Mouse (Mus musculus): Measurements from ENCODE around the gene Safb. TPM values are rescaled to one million over a fixed set of nuclear protein-coding genes. Genes with fewer than 3 reads are reported as not detected.

The Safb gene
- polyA plus RNA-seq, 1 experiment from 2014 or later, result 36.3 TPM

- WGBS (ENCODE audit: insufficient replicate concordance), result 92% methylated on average over 4 of the region's 4 CpGs
- ATAC-seq (ENCODE audit: insufficient read depth), result no peak
- Histone ChIP-seq H3K4me2 (no peak overlapping the region), H3K27ac (replicated peaks) (no peak overlapping the region), H3K9ac (no peak overlapping the region), H3K4me3 (replicated peaks) (no peak overlapping the region), H3K9me3 (replicated peaks) (no peaks in the 10 kb centered on the region), H3K36me3 (replicated peaks) (peaks cover 78% of the 10 kb centered on the region), H3K4me1 (replicated peaks) (peaks cover 43% of the 10 kb centered on the region), H3K27me3 (no peaks in the 10 kb centered on the region)
These were observed 4.3 kb downstream of the Safb start for GRCm38 (mm10) chr17:56588921-56589320.

DNA sequence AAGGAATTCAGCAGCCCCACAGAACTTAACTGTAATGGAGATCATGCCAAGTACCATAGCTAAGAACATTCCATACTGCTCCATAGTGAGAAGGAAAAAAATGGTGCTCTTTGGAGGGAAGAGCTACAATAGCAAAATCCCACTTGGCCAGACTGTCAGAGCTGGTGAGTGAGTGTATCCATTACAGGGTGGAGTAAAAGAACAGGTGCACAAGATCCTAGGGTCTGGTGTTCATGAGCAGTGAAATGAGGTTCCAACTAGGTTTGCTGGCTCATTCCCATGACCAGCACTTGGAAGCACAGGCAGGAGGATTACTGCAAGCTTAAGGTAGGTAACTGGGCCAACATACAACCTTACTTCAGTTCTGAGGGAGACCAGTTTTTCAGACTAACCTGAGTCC is 7.9 kb downstream of the Safb start:
- H3K4me1 ChIP-seq (replicated peaks), result peaks cover 23% of the 10 kb centered on the region
- peaks cover 100% of the 10 kb centered on the region for H3K36me3 ChIP-seq (replicated peaks)
- no peak for ATAC-seq (ENCODE audit: insufficient read depth)
- H3K9me3 ChIP-seq (replicated peaks), result no peaks in the 10 kb centered on the region
- H3K27ac ChIP-seq (replicated peaks), result no peak overlapping the region
- no peak overlapping the region for H3K4me2 ChIP-seq
- no peak overlapping the region for H3K4me3 ChIP-seq (replicated peaks)
- no peaks in the 10 kb centered on the region for H3K27me3 ChIP-seq
- H3K9ac ChIP-seq, result no peak overlapping the region

DNA sequence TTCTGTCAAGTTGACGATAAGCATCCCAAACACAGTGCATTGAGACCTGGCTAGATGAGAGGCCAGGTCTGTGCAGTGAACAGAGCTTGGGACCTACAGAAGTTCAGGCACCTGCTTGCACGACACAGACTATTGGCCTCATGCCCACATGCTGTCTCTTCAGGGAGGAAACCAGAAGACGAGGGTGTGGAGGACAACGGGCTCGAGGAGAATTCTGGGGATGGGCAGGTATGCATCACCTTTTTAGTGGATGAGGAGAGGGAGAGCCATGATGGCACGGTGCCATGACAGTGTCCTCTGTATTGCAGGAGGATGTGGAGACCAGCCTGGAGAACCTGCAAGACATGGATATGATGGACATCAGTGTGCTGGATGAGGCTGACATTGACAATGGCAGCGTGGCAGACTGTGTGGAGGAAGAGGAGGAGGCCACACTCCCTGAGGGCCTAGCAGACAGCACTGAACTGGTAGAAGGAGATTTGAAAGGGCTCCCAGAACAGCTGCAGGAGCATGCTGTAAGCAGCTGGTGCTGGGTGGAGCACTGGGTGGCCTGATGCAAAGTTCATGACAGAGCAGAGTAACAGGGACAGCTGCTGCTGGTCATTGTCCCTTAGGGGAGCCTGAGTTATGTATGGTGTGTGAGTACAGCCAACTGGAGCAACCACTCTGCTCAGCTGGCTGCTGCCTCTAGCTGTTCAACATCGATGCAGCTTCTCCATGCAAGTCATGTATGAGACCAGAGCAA is 9.1 kb downstream of the Safb start:
- Histone ChIP-seq H3K4me1 (replicated peaks) (peaks cover 14% of the 10 kb centered on the region; the same call in 1 of the 2 replicates), H3K9ac (no peak overlapping the region), H3K27me3 (no peaks in the 10 kb centered on the region), H3K4me2 (no peak overlapping the region), H3K36me3 (replicated peaks) (peaks cover 97% of the 10 kb centered on the region), H3K27ac (replicated peaks) (no peak overlapping the region), H3K4me3 (replicated peaks) (no peak overlapping the region), H3K9me3 (replicated peaks) (no peaks in the 10 kb centered on the region)
- WGBS (ENCODE audit: insufficient replicate concordance), result 87% methylated on average over 8 of the region's 8 CpGs
- ATAC-seq (ENCODE audit: insufficient read depth), result no peak

GRCm38 (mm10) chr17:56603186-56604069 is 18.8 kb downstream of the Safb start:
- no peak for ATAC-seq (ENCODE audit: insufficient read depth)
- H3K4me1 ChIP-seq (replicated peaks), result peaks cover 10% of the 10 kb centered on the region
- no peak overlapping the region for H3K4me2 ChIP-seq
- no peak overlapping the region for H3K4me3 ChIP-seq (replicated peaks)
- H3K9me3 ChIP-seq (replicated peaks), result no peaks in the 10 kb centered on the region
- no peak overlapping the region for H3K9ac ChIP-seq
- H3K36me3 ChIP-seq (replicated peaks), result peaks cover 89% of the 10 kb centered on the region
- WGBS (ENCODE audit: insufficient replicate concordance), result 95% methylated on average over 28 of the region's 28 CpGs
- no peak overlapping the region for H3K27ac ChIP-seq (replicated peaks)
- no peaks in the 10 kb centered on the region for H3K27me3 ChIP-seq

- peaks cover 16% of the 10 kb centered on the region for H3K4me1 ChIP-seq (replicated peaks)
- H3K27ac ChIP-seq (replicated peaks), result no peak overlapping the region
- no peak overlapping the region for H3K4me2 ChIP-seq
- no peaks in the 10 kb centered on the region for H3K27me3 ChIP-seq
- ATAC-seq (ENCODE audit: insufficient read depth), result no peak
- no peaks in the 10 kb centered on the region for H3K9me3 ChIP-seq (replicated peaks)
- no peak overlapping the region for H3K4me3 ChIP-seq (replicated peaks)
- no peak overlapping the region for H3K9ac ChIP-seq
- WGBS (ENCODE audit: insufficient replicate concordance), result 86% methylated on average over 9 of the region's 9 CpGs
- H3K36me3 ChIP-seq (replicated peaks), result peaks cover 89% of the 10 kb centered on the region
These were observed 19.4 kb downstream of the Safb start for GRCm38 (mm10) chr17:56604070-56604380.

- Histone ChIP-seq H3K27me3 (no peaks in the 10 kb centered on the region), H3K4me1 (replicated peaks) (peaks cover 19% of the 10 kb centered on the region), H3K36me3 (replicated peaks) (peaks cover 86% of the 10 kb centered on the region), H3K4me3 (replicated peaks) (no peak overlapping the region), H3K27ac (replicated peaks) (no peak overlapping the region), H3K9me3 (replicated peaks) (no peaks in the 10 kb centered on the region), H3K9ac (no peak overlapping the region), H3K4me2 (no peak overlapping the region)
- WGBS (ENCODE audit: insufficient replicate concordance), result 85% methylated on average over 3 of the region's 3 CpGs
- no peak for ATAC-seq (ENCODE audit: insufficient read depth)
These were observed 19.8 kb downstream of the Safb start for GRCm38 (mm10) chr17:56604422-56604821.

DNA sequence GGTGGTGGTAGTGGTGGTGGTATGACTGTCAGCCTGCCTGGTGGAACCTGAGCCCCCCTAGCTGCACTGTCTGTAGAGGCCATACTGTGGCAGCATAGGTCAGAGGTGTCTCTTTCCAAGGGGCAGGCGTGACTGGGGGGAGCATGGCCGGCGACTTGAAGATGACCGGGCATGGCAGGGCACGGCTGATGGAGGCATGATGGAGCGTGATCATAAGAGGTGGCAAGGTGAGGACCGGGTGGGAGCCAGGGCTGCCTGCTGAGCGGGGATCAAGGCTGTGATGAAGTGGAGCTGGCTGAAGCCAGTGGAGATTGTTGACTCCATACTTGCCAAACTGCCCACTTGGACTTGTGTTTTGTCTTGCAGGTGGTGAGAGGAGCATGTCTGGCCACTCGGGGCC is 20.8 kb downstream of the Safb start:
- ATAC-seq (ENCODE audit: insufficient read depth), result no peak
- no peak overlapping the region for H3K4me2 ChIP-seq
- H3K27me3 ChIP-seq, result no peaks in the 10 kb centered on the region
- peaks cover 25% of the 10 kb centered on the region for H3K4me1 ChIP-seq (replicated peaks)
- peaks cover 76% of the 10 kb centered on the region for H3K36me3 ChIP-seq (replicated peaks)
- 89% methylated on average over 9 of the region's 9 CpGs for WGBS (ENCODE audit: insufficient replicate concordance)
- no peak overlapping the region for H3K4me3 ChIP-seq (replicated peaks)
- H3K27ac ChIP-seq (replicated peaks), result no peak overlapping the region
- no peak overlapping the region for H3K9ac ChIP-seq
- H3K9me3 ChIP-seq (replicated peaks), result no peaks in the 10 kb centered on the region

DNA sequence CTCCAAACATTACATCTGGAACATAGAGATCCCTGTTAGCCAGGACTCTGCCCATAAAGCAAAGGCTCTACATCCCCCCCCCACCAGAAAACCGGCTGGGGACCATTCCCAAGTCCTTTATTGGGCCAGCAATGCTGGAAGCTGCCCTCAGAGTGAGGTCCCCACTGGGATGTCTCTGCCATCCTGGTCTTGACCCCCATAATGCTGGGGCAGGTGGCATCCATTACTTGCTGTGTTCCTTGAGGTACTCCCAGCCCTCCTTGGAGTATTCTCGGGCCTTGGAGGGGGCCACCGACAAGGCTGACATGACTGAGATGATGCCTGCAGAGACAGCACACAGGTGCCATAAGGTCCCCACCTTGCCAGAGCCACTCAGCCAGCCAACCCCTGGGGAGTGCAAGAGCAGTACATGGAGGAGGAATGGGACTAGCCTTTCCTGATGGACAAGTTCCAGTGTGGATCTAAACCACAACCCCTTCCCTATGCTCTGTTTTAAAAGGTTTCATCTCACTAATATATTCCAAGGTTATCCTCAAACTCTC is 23.0 kb downstream of the Safb start:
- H3K4me3 ChIP-seq (replicated peaks), result no peak overlapping the region
- peaks cover 46% of the 10 kb centered on the region for H3K4me1 ChIP-seq (replicated peaks)
- 70% methylated on average over 3 of the region's 3 CpGs for WGBS (ENCODE audit: insufficient replicate concordance)
- peak overlapping the region; percentile 74; the same call in 1 of the 2 replicates for H3K4me2 ChIP-seq
- H3K27me3 ChIP-seq, result no peaks in the 10 kb centered on the region
- H3K9me3 ChIP-seq (replicated peaks), result no peaks in the 10 kb centered on the region
- no peak overlapping the region for H3K27ac ChIP-seq (replicated peaks)
- H3K9ac ChIP-seq, result no peak overlapping the region
- no peak for ATAC-seq (ENCODE audit: insufficient read depth)
- H3K36me3 ChIP-seq (replicated peaks), result peaks cover 54% of the 10 kb centered on the region

GRCm38 (mm10) chr17:56608699-56609098 is 24.1 kb downstream of the Safb start:
- H3K4me3 ChIP-seq (replicated peaks), result peak overlapping the region; percentile 66
- H3K27ac ChIP-seq (replicated peaks), result peak overlapping the region; percentile 85
- no peaks in the 10 kb centered on the region for H3K27me3 ChIP-seq
- no peaks in the 10 kb centered on the region for H3K9me3 ChIP-seq (replicated peaks)
- H3K9ac ChIP-seq, result peak overlapping the region; percentile 69
- 26% methylated on average over 5 of the region's 5 CpGs for WGBS (ENCODE audit: insufficient replicate concordance)
- H3K4me2 ChIP-seq, result peak overlapping the region; percentile 74
- peaks cover 52% of the 10 kb centered on the region for H3K4me1 ChIP-seq (replicated peaks)
- H3K36me3 ChIP-seq (replicated peaks), result peaks cover 43% of the 10 kb centered on the region
- no peak for ATAC-seq (ENCODE audit: insufficient read depth)

GRCm38 (mm10) chr17:56609452-56610171 is 25.0 kb downstream of the Safb start, which contains the start of gene 2410015M20Rik:
Gene 2410015M20Rik, minus strand, starts transcription at chr17:56609771.
- Histone ChIP-seq H3K36me3 (replicated peaks) (peaks cover 38% of the 10 kb centered on the region), H3K9ac (peak within 1 kb of the TSS; percentile 69), H3K27me3 (no peaks in the 10 kb centered on the region), H3K9me3 (replicated peaks) (no peaks in the 10 kb centered on the region), H3K4me3 (replicated peaks) (peak within 1 kb of the TSS; percentile 66), H3K27ac (replicated peaks) (peak within 1 kb of the TSS; percentile 85), H3K4me1 (replicated peaks) (peaks cover 61% of the 10 kb centered on the region), H3K4me2 (peak within 1 kb of the TSS; percentile 74)
- ATAC-seq (ENCODE audit: insufficient read depth), result peak; percentile 82
- WGBS (ENCODE audit: insufficient replicate concordance), result under 1% methylated on average over 44 of the region's 44 CpGs

- Histone ChIP-seq H3K9me3 (replicated peaks) (no peaks in the 10 kb centered on the region), H3K36me3 (replicated peaks) (peaks cover 38% of the 10 kb centered on the region), H3K4me2 (peak overlapping the region; percentile 59), H3K27me3 (no peaks in the 10 kb centered on the region), H3K4me1 (replicated peaks) (peaks cover 74% of the 10 kb centered on the region), H3K9ac (no peak overlapping the region), H3K27ac (replicated peaks) (peak overlapping the region; percentile 86), H3K4me3 (replicated peaks) (peak overlapping the region; percentile 41; the same call in 1 of the 2 replicates)
- WGBS (ENCODE audit: insufficient replicate concordance), result 79% methylated on average over 2 of the region's 2 CpGs
- no peak for ATAC-seq (ENCODE audit: insufficient read depth)
These were observed 26.7 kb downstream of the Safb start for GRCm38 (mm10) chr17:56611323-56611722.

All from liver, embryonic 15.5 days (tissue).